Mouse (Mus musculus) bone marrow macrophage, adult 2 months (primary cell): ENCODE results near the gene Gm11596.
"Not testable (repeated sequence)": the region's sequence is repeated elsewhere in the genome, so short reads cannot be mapped to it uniquely, and the experiment has no call there.

ENCODE experiments used
- CTCF ChIP-seq: IDR thresholded peaks from 2 replicates; pipeline ENCODE4 v1.5.1; 2012; ENCODE audit warnings: low read depth, mild to moderate bottlenecking, low read length, moderate library complexity
- POLR2A ChIP-seq: IDR thresholded peaks from 2 replicates; pipeline ENCODE4 v1.6.1; 2012; ENCODE audit warnings: mild to moderate bottlenecking, low read depth, low read length, borderline replicate concordance

GRCm38 (mm10) chr11:99809792-99810191 is 16.5 kb upstream of the Gm11596 start, which contains the start of gene Krtap4-13:
- not testable (repeated sequence) for TF ChIP-seq POLR2A, CTCF
